Mouse (Mus musculus) olfactory bulb, adult 2 months (tissue): ENCODE results near the gene Nom1. TPM values are rescaled to one million over a fixed set of nuclear protein-coding genes. Genes with fewer than 3 reads are reported as not detected.

Experiments
- H3K27ac ChIP-seq: fragments of 200-500 bp; 2 replicates; pipeline ENCODE4 v1.5.1; 2012; ENCODE audit warnings: low read depth, low read length; ENCODE audit not compliant: insufficient read depth
- H3K4me1 ChIP-seq: fragments of 200-500 bp; 2 replicates; pipeline ENCODE4 v1.6.1; 2012; ENCODE audit warnings: low read length; ENCODE audit not compliant: control insufficient read depth, insufficient read depth
- H3K4me3 ChIP-seq: fragments of 200-500 bp; 2 replicates; pipeline ENCODE4 v1.5.1; 2012; ENCODE audit warnings: mild to moderate bottlenecking, low read depth, low read length, moderate library complexity; ENCODE audit not compliant: insufficient read depth
- CTCF ChIP-seq: fragments of 200-500 bp; IDR thresholded peaks from 2 replicates; pipeline ENCODE4 v1.5.1; 2012; ENCODE audit warnings: low read depth, mild to moderate bottlenecking, low read length, moderate library complexity; ENCODE audit not compliant: insufficient read depth
- POLR2A ChIP-seq: fragments of 200-500 bp; IDR thresholded peaks from 2 replicates; pipeline ENCODE4 v1.6.1; 2012; ENCODE audit warnings: mild to moderate bottlenecking, low read depth, low read length, moderate library complexity; ENCODE audit not compliant: insufficient read depth
- WGBS: fragments of 180-500 bp; shearing (Covaris S2); methylation state at CpG from one replicate; pipeline ENCODE4 v1.1.7; 2018; 5-methylcytosine and 5-hydroxymethylcytosine counted together
- polyA plus RNA-seq: library from polyadenylated mRNA; stranded (reverse); fragments of >200 nt; gene quantifications from 2 replicates; pipeline ENCODE4 v1.2.4, GENCODE M21; 2012; ENCODE audit warnings: low replicate concordance; ENCODE audit not compliant: missing spikeins, insufficient read depth, insufficient read length

Nom1 gene
- polyA plus RNA-seq, 1 experiment, result not detected

DNA sequence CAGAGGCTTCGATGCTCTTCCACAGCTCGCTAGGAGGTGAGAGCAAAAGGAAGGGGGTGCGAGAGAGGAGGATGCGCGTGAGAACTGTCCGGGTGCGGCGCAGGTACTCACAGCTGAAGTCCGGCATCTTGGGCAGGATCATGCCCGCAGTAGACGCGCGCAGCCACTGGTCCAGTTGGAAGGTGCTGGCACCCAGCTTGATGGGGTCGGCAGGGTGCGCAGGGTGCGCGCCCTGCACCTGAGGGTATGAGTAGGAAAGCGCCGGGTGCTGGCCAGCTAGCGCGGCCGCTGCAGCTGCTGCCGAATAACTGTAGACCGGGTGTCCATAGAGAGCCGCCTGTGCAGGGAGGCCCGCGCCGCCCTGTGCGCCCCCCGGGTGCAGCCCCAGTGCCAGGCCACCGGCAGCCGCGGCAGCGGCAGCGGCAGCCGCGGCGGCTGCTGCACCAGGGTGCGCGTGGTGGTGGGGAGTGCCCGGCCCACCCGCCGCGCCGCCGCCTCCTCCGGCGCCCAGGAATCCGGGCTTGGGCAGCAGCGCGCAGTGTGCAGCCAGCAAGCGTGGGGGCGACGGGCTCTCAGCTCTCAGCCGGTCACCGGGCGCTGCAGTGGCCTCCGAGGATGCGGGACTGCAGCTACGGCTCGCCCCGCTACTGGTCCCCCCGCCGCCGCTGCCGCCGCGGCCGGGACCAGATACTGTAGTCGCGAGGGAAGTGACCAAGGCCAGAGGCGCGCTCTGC, 43.2 kb downstream of the Nom1 start:
- Histone ChIP-seq H3K4me1 (peaks cover 13% of the 10 kb centered on the region; the same call in 1 of the 2 replicates), H3K4me3 (no peak overlapping the region), H3K27ac (no peak overlapping the region)
- 1% methylated on average over 72 of the region's 73 CpGs for WGBS
- TF ChIP-seq POLR2A, result no peak
- no peak for TF ChIP-seq CTCF

DNA sequence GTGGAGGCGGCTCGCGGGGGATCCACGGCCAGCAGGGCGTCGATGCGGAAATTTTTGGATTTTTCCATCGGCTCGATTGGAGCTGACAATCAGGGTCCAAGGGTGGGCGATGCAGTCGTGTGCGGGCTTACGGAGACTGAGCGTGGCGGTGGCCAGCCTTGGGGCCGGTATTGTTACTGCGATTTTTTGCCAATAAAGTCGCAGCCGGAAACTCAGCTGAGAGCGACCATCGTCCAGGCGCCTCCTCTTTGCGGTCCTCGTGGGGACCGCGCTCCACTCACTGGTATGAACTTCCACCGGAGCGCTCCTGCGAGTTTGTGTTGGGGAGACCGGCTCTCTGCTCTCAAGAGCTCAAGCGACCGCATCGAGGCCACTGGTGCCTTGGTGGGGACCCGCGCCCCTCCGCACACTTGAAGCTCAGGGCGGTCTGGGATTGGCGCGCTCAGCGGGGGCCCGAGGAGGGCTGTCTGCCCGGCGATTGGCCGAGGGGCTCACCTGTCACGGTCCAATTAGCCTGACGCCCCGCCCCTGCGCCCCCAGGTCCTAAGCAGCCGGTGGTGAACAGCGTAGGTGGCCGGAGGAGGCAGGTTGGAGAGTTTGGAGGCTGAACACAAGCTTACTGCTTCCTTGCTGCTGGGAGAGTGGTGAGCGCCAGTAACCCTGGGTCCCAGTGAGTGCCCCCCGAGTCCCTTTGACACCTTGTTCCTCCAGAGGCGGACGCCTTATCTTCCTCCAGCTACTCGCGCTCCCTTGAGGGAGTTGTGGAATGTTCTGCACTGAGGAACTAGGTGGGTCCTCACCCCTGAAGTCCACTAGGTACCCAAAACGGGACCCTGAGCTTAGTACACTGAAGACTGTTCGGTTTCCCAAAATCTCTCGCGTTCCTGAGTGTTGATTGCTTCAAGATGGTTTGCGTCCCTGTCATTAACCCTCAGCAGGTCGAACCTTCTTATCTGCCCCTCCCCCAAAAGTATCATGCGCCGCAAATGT, 44.0 kb downstream of the Nom1 start, which contains the start of gene Mnx1:
Gene Mnx1, minus strand, starts transcription at position 263 of the 990 bp plus-strand sequence.
- WGBS, result 2% methylated on average over 65 of the region's 65 CpGs
- H3K4me1 ChIP-seq, result peaks cover 13% of the 10 kb centered on the region; the same call in 1 of the 2 replicates
- H3K4me3 ChIP-seq, result no peak within 1 kb of the TSS
- H3K27ac ChIP-seq, result no peak within 1 kb of the TSS
- TF ChIP-seq CTCF (no peak), POLR2A (no peak)

DNA sequence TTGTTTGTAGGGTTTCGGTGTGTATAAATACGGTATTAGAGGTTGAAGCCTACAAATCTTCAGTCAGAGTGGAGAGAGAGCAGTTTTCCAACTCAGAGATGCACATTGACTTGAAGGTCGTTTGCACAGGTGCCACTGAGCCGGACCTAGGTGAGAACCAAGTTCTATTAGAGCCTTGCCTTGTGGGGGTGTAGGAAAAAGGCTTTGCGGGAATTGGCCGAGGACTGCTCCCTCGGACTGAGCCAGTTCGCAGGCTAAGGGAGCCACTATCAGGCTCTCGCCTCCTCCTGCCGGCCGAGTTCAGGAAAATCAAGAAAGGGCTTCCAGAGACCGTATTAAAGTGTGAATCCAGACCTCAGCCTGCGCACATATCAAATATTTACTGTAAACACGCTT, 44.7 kb downstream of the Nom1 start:
- peaks cover 13% of the 10 kb centered on the region; the same call in 1 of the 2 replicates for H3K4me1 ChIP-seq
- no peak overlapping the region for H3K27ac ChIP-seq
- TF ChIP-seq POLR2A (no peak), CTCF (no peak)
- WGBS, result 2% methylated on average over 14 of the region's 14 CpGs
- H3K4me3 ChIP-seq, result no peak overlapping the region

DNA sequence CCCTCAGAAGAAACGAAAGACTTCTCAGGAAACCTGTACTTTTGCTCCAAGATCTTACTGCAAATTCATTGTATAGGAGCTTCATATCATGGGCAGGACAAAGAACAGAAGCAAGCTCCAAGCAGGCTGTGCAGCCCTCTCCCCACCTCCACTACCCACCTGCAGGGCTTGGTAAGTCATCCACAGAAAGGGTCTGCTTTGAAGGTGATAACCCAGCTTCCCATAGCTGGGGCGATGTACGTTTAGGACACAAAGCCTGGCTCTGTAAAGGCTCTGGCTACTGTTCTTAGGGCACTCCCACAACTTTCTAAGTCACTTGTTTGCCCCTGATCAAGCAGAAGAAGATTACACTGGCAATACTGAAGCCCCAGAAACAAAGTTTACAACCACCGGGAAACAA, 49.3 kb downstream of the Nom1 start:
- no peak overlapping the region for H3K27ac ChIP-seq
- no peak for TF ChIP-seq POLR2A
- TF ChIP-seq CTCF, result no peak
- 6% methylated on average over 4 of the region's 4 CpGs for WGBS
- 0 out of 2 replicates have a peak, but pooled peaks cover 2% of the 10 kb centered on the region for H3K4me1 ChIP-seq
- no peak overlapping the region for H3K4me3 ChIP-seq

DNA sequence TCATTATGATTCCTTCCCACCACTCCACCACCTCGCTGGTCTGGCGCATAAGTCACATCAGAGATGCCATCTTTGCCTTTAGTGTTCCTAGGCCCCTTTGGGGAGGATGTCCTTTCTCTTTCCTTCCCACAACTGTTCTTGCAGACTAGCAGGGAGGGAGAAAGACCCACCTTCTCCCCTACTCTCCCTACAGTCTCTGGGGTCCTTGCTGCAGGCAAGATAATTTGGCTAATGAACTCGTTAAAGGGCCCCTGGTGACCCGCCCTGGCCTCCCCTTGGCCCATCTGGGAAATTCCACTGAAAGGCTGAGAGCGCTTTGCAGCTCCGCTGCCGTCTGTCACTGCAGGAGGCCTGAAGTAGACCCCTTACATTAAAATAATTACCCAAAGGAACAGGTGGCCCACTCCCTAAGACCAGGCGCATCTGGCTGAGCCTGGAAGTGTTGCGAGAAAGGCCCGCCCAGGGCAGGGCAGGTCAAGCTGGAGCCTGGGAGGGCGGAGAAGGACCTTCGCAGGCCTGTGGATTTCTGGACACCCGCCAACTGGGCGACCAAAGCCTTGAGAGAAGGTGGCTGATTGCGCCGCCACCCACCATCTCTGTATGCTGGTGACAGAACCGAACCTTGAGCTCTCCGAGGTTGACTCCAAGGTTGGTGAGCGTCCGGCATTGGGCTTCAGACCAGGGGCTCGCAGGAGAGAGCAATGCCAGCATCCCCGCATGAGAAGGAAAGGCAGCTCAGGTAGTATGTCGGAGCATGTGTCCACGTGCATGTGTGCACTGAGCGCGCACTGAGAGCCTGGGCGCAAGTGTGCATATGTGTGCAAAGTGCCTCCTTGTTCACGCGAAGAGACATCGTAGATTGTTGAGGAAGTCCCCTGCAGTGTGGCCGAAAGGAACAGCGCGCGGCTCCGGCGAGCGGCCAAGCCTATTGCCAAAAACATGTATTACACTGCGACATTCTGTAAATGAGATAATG, 50.8 kb downstream of the Nom1 start:
- WGBS, result 2% methylated on average over 38 of the region's 38 CpGs
- H3K4me1 ChIP-seq, result 0 out of 2 replicates have a peak, but pooled peaks cover 2% of the 10 kb centered on the region
- no peak overlapping the region for H3K27ac ChIP-seq
- TF ChIP-seq CTCF, result no peak
- no peak for TF ChIP-seq POLR2A
- H3K4me3 ChIP-seq, result no peak overlapping the region

DNA sequence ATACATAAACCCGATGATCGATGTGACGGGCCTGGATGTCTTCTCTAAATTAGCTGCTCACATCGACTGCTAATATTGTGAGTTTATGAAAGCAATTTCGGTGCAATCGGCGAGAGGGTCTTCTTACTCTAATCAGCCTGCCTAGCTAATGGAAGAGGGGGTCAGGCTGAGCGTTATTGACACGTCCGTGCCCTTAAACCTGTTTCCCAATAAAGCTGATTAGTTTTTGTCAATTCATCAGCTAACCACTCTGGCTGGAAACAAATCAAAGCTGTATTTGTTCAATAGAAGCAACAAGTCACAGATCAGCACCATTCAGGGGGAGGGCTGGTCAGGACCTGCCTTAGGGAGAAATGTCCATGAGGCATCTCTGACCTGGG, 51.5 kb downstream of the Nom1 start:
- no peak for TF ChIP-seq CTCF
- no peak for TF ChIP-seq POLR2A
- Histone ChIP-seq H3K4me3 (no peak overlapping the region), H3K27ac (no peak overlapping the region), H3K4me1 (0 out of 2 replicates have a peak, but pooled peaks cover 2% of the 10 kb centered on the region)
- WGBS, result 2% methylated on average over 10 of the region's 10 CpGs

DNA sequence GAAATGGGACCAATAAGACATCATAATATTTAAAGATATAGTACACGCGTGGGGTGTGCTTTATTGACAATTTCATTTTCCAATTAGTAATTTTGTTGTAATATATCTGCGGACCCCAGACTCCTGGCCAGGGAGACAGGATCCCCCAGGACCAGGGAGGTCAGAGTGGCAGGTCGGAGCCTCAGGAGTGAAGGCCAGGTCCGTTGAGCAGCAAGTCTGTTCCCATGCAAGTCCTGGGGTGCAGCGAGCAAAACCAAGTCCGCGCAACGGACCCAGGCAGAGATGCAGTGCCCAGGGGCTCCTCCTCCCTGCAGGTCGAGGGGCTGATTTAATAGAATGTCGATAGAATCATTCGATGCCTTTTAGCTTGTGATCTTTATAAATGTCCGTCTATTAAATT, 52.9 kb downstream of the Nom1 start:
- 14% methylated on average over 13 of the region's 13 CpGs for WGBS
- Histone ChIP-seq H3K4me1 (0 out of 2 replicates have a peak, but pooled peaks cover 2% of the 10 kb centered on the region), H3K27ac (no peak overlapping the region), H3K4me3 (no peak overlapping the region)
- no peak for TF ChIP-seq CTCF
- TF ChIP-seq POLR2A, result no peak

DNA sequence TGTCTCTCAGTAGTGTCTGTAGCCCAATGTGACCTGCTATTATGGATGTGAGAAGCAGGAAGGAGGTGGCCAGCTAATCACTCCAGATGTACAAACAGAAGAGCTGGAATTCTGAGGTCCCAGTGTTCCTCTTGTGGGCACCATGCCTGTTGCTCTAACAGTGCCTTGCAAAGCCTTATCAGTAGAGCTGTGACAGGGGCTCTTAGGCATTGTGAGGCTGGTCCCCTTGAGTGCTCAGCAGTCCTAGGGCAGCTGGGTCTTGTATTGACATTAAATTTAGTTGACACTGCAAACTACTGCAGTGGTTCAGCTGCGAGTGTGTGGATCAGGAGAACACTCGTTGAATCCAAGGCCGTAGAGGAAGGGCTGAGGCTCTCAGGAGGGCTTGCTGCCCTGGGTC, 72.5 kb downstream of the Nom1 start:
- H3K4me3 ChIP-seq, result no peak overlapping the region
- WGBS, result 85% methylated on average over 3 of the region's 3 CpGs
- TF ChIP-seq POLR2A, result no peak
- TF ChIP-seq CTCF, result no peak
- no peaks in the 10 kb centered on the region for H3K4me1 ChIP-seq
- H3K27ac ChIP-seq, result no peak overlapping the region

Other genes with a start within 250 kb of the Nom1 start
- gene Rnf32, start 238.7 kb upstream of the Nom1 start, polyA plus RNA-seq, result not detected in 2 replicates
- gene Lmbr1, start 56.3 kb upstream of the Nom1 start, polyA plus RNA-seq, result not detected in 2 replicates
- not detected in 2 replicates for gene Mnx1, start 43.8 kb downstream of the Nom1 start, polyA plus RNA-seq
- gene Ube3c, start 134.6 kb downstream of the Nom1 start, polyA plus RNA-seq, result not detected in 2 replicates